In the genomic region with DNA sequence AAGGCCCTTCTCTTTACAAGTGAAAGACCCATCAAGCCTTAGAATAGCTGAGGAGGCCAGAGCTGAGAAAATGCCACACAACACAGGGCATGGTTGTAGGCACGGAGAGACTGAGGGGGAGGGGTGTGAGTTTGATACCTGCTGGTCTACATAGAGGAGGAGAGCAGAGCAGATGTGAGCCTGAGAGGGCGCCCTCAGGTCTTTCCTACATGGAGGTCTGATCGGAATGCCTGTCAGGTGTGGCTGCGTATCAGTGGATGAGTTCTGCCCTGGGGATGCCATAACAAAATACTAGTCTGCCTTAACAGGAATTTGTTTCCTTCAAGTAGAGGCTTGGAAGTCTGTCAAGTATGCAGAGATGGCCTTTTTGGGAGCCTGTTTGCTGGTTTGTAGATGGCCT, we compare ENCODE assay signal across 28 mouse cellular contexts. TPM values are rescaled to one million over a fixed set of nuclear protein-coding genes. Genes with fewer than 3 reads are reported as not detected.
A peak's percentile ranks its signal among the peaks of the same experiment; 100 is the strongest.
DNase-seq lines count a peak whose midpoint lies in the region; ATAC-seq and TF ChIP-seq lines count a peak whose summit lies in the region.
"Had no signal": no experiment of that assay in that cellular context is flagged by ENCODE, and none has a peak within 500 bp of the region (broad histone marks: within the 10 kb centered on the region; RNA-seq: fewer than 3 reads in every experiment).

No protein-coding gene starts in this region.

- H3K9me3 ChIP-seq in heart, embryonic 12.5 days (replicated peaks), result no peaks in the 10 kb centered on the region
- H3K9me3 ChIP-seq in heart, postnatal 0 days (replicated peaks; ENCODE audit: control insufficient read depth, low read length), result no peaks in the 10 kb centered on the region
- no peaks in the 10 kb centered on the region for H3K9me3 ChIP-seq in kidney, embryonic 15.5 days (replicated peaks)
- H3K9me3 ChIP-seq: embryonic facial prominence, embryonic 12.5 days; G1E; hindbrain, embryonic 10.5 days; hindbrain, embryonic 13.5 days; intestine, embryonic 15.5 days had no signal

- 78% methylated on average over 4 of the region's 4 CpGs for WGBS in heart, embryonic 12.5 days
- 53% methylated on average over 4 of the region's 4 CpGs for WGBS in heart, postnatal 0 days
- 70% methylated on average over 4 of the region's 4 CpGs for WGBS in kidney, adult 2 months
- WGBS in kidney, embryonic 15.5 days, result 89% methylated on average over 4 of the region's 4 CpGs

- TF ChIP-seq POLR2A in kidney, adult 2 months (IDR thresholded peaks at IDR 0.05; ENCODE audit: low read depth, low read length), result no peak

- H3K4me3 ChIP-seq in heart, embryonic 12.5 days, result no peak overlapping the region
- no peak overlapping the region for H3K4me3 ChIP-seq in heart, postnatal 0 days (ENCODE audit: low read depth, low read length)
- H3K4me3 ChIP-seq in kidney, adult 2 months (ENCODE audit: insufficient read depth, low read depth, low read length), result no peak overlapping the region
- no peak overlapping the region for H3K4me3 ChIP-seq in kidney, embryonic 15.5 days (replicated peaks)
- H3K4me3 ChIP-seq: embryonic facial prominence, embryonic 12.5 days; erythroblast, embryonic 14.5 days; gastrocnemius, adult 2 months; hindbrain, embryonic 10.5 days; hindbrain, embryonic 13.5 days; intestine, embryonic 15.5 days had no signal

- peak; percentile 84 for DNase-seq in heart, adult 11 months
- DNase-seq in heart, postnatal 0 days (ENCODE audit: low spot score), result no peak
- DNase-seq in heart, adult 9 months (ENCODE audit: low spot score in 2 of 2), result no peak
- no peak for DNase-seq in kidney, adult 2 months
- no peak for DNase-seq in layer of hippocampus, postnatal 25 days (ENCODE audit: extremely low spot score in 1 of 2, low spot score in 1 of 2)
- DNase-seq: adrenal gland, postnatal 10 days; adrenal gland, postnatal 36 days; cerebellum, adult 18-20 months; cerebellum, adult 9-10 months; cerebellum, postnatal 14 days; forebrain, postnatal 0 days; gastrocnemius, adult 2 months; gastrocnemius, postnatal 14 days; kidney, adult 11 months; kidney, adult 9 months had no signal

- H3K9ac ChIP-seq in heart, embryonic 12.5 days, result no peak overlapping the region
- no peak overlapping the region for H3K9ac ChIP-seq in heart, postnatal 0 days (replicated peaks; ENCODE audit: low read depth, low read length)
- H3K9ac ChIP-seq in kidney, embryonic 15.5 days, result no peak overlapping the region
- H3K9ac ChIP-seq: embryonic facial prominence, embryonic 12.5 days; forebrain, postnatal 0 days; hindbrain, embryonic 13.5 days; intestine, embryonic 15.5 days had no signal

- H3K36me3 ChIP-seq in heart, embryonic 12.5 days, result no peaks in the 10 kb centered on the region
- no peaks in the 10 kb centered on the region for H3K36me3 ChIP-seq in heart, postnatal 0 days (replicated peaks; ENCODE audit: control insufficient read depth, insufficient read depth, low read length)
- H3K36me3 ChIP-seq in kidney, adult 2 months (ENCODE audit: control insufficient read depth, insufficient read depth, low read length), result no peaks in the 10 kb centered on the region
- no peaks in the 10 kb centered on the region for H3K36me3 ChIP-seq in kidney, embryonic 15.5 days
- H3K36me3 ChIP-seq: embryonic facial prominence, embryonic 12.5 days; G1E; hindbrain, embryonic 10.5 days; hindbrain, embryonic 13.5 days; intestine, embryonic 15.5 days had no signal

- ATAC-seq in heart, embryonic 12.5 days (ENCODE audit: insufficient number of reproducible peaks, low FRiP score), result no peak
- peak; percentile 50 for ATAC-seq in heart, postnatal 0 days (ENCODE audit: insufficient read depth, low read depth)
- ATAC-seq in kidney, embryonic 15.5 days (replicated peaks; ENCODE audit: low FRiP score), result no peak
- ATAC-seq: CD4-positive, CD25-positive, alpha-beta regulatory T cell, adult 4 months; forebrain, embryonic 14.5 days; forebrain, postnatal 0 days; hindbrain, embryonic 16.5 days; intestine, embryonic 15.5 days; Patski had no signal

- no peaks in the 10 kb centered on the region for H3K27me3 ChIP-seq in heart, embryonic 12.5 days (replicated peaks)
- no peaks in the 10 kb centered on the region for H3K27me3 ChIP-seq in heart, postnatal 0 days (ENCODE audit: control insufficient read depth, insufficient read depth, low read length)
- no peaks in the 10 kb centered on the region for H3K27me3 ChIP-seq in kidney, adult 2 months (replicated peaks; ENCODE audit: control insufficient read depth, insufficient read depth, low read length)
- no peaks in the 10 kb centered on the region for H3K27me3 ChIP-seq in kidney, embryonic 15.5 days
- H3K27me3 ChIP-seq: embryonic facial prominence, embryonic 12.5 days; hindbrain, embryonic 13.5 days; intestine, embryonic 15.5 days; Patski had no signal

- no peak overlapping the region for H3K27ac ChIP-seq in heart, embryonic 12.5 days (ENCODE audit: poor library complexity, severe bottlenecking)
- peak overlapping the region; percentile 12; the same call in 1 of the 2 replicates for H3K27ac ChIP-seq in heart, postnatal 0 days (ENCODE audit: low read depth)
- H3K27ac ChIP-seq in kidney, adult 2 months (ENCODE audit: insufficient read depth, low read depth, low read length), result peak overlapping the region; percentile 15
- H3K27ac ChIP-seq in kidney, embryonic 15.5 days, result no peak overlapping the region
- H3K27ac ChIP-seq: embryonic facial prominence, embryonic 12.5 days; gastrocnemius, adult 2 months; hindbrain, embryonic 10.5 days; hindbrain, embryonic 13.5 days; intestine, embryonic 15.5 days; kidney, postnatal 0 days had no signal

- peaks cover 23% of the 10 kb centered on the region for H3K4me1 ChIP-seq in heart, embryonic 12.5 days (replicated peaks)
- H3K4me1 ChIP-seq in heart, postnatal 0 days (ENCODE audit: control insufficient read depth, insufficient read depth), result peaks cover 27% of the 10 kb centered on the region
- H3K4me1 ChIP-seq in kidney, adult 2 months (ENCODE audit: control insufficient read depth, insufficient read depth, low read length), result peaks cover 35% of the 10 kb centered on the region
- peaks cover 23% of the 10 kb centered on the region for H3K4me1 ChIP-seq in kidney, embryonic 15.5 days

- no peak for TF ChIP-seq EP300 in heart, postnatal 0 days (IDR thresholded peaks at IDR 0.05; ENCODE audit: low read depth)

- no peak overlapping the region for H3K4me2 ChIP-seq in heart, embryonic 12.5 days
- H3K4me2 ChIP-seq in heart, postnatal 0 days (ENCODE audit: low read depth, low read length), result no peak overlapping the region
- no peak overlapping the region for H3K4me2 ChIP-seq in kidney, embryonic 15.5 days
- H3K4me2 ChIP-seq: embryonic facial prominence, embryonic 12.5 days; hindbrain, embryonic 13.5 days; intestine, embryonic 15.5 days had no signal

- no peak for TF ChIP-seq CTCF in heart, postnatal 0 days (IDR thresholded peaks at IDR 0.05; ENCODE audit: low read depth)
- no peak for TF ChIP-seq CTCF in kidney, adult 2 months (conservative IDR thresholded peaks at IDR 0.05; ENCODE audit: insufficient read depth, insufficient read length, low read depth, low read length)

RNA-seq across cellular contexts. Expression of a gene that starts 37.0 kb away (rescaled TPM):
- polyA plus RNA-seq in heart, embryonic 12.5 days (2016; fragmentation: Nextera tagmentation; extraction: Ambion mirVana), result 7.4 and 8.3 TPM in 2 replicates
- total RNA-seq in heart, postnatal 0 days (2014; rRNA removed; ENCODE audit: low replicate concordance), result 5.9 and 22.5 TPM in 2 replicates
- polyA plus RNA-seq in heart, postnatal 0 days (2015; fragmentation: Nextera tagmentation; extraction: Ambion mirVana), result 7.0 and 7.5 TPM in 2 replicates
- 30.0 and 31.6 TPM in 2 replicates for polyA plus RNA-seq in kidney, adult 2 months (2012; rRNA removed)
- polyA plus RNA-seq in kidney, embryonic 15.5 days (2015; fragmentation: Nextera tagmentation; extraction: Ambion mirVana), result 26.7 and 28.8 TPM in 2 replicates
- total RNA-seq in layer of hippocampus, postnatal 25 days (2021), result 100 to 1,000 TPM in 1 of 2 experiments, 10 to 100 TPM in 1; 90.6 to 102 TPM

Comparison
In these comparisons a context has a peak if more than half of its experiments do, and no peak if none do; other contexts are left out.
1. H3K27ac ChIP-seq: peak in heart, postnatal 0 days (single experiment) and kidney, adult 2 months (single experiment); none in heart, embryonic 12.5 days (single experiment) and kidney, embryonic 15.5 days (single experiment).